Mouse (Mus musculus) spleen, postnatal 10 days (tissue): ENCODE measurements around the gene Tubb4a.

Experiments
- DNase-seq, 2 experiments: peaks; one replicate each; pipeline ENCODE4 v3.0.0; 2021 to 2022; ENCODE audit warnings: low spot score in 2 of 2

Tubb4a gene

GRCm38 (mm10) chr17:57102276-57102675, 14.7 kb upstream of the Tubb4a start:
- no peak for DNase-seq

GRCm38 (mm10) chr17:57099629-57100325, 12.2 kb upstream of the Tubb4a start:
- peak in 1 of 2 experiments; percentile 35 for DNase-seq

GRCm38 (mm10) chr17:57098321-57098720, 10.7 kb upstream of the Tubb4a start:
- no peak for DNase-seq

GRCm38 (mm10) chr17:57096623-57096920, 9.0 kb upstream of the Tubb4a start:
- DNase-seq: peak; percentile 80 to 89

DNA sequence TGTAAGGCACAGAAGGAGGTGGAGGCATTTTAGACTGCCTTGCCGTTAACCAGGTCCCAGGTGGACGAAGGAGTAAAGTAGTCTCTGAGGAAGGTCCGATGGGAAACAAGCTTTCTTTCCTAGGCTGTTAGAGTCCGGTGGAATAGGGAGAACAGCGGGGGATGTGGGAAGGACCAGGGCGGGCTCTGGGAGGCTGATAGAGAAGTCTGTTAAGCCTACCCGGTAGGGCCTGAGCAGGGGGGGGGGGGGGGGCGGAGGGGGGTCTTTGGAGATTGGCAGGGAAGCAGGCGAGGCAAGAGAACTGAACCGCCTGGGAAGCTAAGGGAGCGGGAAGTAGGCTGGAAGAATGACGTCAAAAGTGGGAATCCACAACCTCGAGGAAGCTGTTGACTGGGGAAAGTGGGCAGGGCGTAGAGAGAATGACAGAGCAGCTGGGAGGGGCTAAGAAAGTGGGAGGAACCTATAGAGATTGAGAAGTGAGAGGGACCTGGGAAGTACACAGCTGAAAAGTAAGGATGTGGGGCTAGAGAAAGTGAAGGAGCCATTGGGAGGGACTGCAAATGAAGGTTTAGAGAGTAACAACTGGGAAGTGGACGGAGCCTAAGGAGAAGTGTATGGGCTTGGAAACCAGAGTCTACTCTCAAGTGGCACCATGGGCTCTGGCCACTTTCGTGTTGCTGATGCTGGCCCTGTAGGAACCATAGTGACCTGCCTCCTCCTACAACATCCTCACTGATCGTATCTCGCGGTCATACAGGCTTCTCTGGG, 8.5 kb upstream of the Tubb4a start:
- DNase-seq: peak in 1 of 2 experiments; percentile 31

GRCm38 (mm10) chr17:57094222-57094621, 6.6 kb upstream of the Tubb4a start:
- DNase-seq: no peak

DNA sequence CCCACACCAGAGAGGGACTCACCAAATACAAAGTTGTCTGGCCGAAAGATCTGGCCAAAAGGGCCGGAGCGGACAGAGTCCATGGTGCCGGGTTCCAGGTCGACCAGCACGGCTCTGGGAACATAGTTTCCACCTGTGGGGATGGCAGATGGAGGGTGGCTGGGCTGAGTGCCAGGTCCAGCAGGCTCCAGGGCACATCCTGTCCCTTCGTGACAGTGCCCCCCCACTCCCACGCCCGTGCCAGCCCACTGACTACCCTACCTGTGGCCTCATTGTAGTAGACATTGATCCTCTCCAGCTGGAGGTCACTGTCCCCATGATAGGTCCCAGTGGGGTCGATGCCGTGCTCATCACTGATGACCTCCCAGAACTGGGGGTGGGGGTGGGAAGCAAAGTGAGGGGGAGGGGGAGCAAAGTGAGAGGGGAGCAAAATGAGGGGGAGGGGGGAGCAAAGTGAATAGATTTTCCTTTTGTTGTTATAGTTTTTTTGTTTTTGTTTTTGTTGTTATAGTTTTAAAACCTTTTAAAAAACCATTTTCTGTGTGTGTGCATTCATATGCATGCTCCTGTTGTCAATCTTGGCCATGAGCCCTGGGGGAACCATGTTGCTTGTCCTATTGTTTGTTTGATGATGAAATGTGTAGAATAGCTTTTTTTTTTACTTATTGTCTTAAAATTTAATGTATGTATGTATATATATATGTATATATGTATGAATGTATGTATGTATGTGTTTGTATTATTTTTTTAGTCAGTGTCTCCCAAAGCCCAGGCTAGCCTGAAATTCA, 1.4 kb downstream of the Tubb4a start:
- DNase-seq: no peak

DNA sequence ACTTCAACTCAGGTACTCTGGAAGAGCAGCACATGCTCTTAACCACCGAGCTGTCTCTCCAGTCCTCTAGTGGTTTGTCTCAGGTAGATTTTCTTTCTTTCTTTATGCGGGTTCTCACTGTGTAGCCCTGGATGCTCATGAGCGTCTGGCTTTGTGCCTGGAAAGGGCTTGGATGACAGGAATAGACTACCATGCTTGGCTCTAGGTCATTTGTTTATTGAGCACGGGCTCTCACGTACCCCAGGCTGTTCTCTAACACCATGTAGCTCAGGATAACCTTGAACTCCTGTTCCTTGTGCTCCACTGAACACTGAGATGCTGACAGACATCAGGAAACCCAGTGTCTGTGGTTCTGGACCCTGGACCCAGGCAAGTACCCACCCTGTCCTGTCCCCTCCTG, 5.1 kb downstream of the Tubb4a start:
- no peak for DNase-seq

- no peak for DNase-seq
These were observed 6.2 kb downstream of the Tubb4a start for GRCm38 (mm10) chr17:57081234-57081842.

DNA sequence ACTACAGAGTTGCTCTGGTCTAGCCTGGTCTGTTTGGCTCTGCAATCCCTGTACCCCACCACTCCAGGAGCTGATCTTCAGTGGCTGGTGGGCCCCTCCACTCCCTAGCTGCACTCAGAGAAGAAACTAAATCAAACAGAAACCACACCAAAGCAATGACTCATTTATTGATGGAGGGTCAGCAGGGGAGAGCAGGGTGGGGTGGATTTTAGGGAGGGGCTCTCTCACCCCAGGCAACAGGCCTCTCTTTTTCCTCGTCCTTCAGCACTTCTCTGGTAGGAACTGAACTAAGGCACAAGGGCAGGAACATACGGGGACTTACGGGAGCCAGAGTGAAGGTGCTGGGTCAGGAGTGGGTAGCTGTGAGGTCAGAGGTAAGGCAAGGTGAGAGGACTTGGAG, 7.7 kb downstream of the Tubb4a start:
- DNase-seq: no peak

GRCm38 (mm10) chr17:57078336-57078735, 9.2 kb downstream of the Tubb4a start, which contains the start of gene Dennd1c:
Gene Dennd1c, minus strand, starts transcription at chr17:57078514.
- peak; percentile 40 to 66 for DNase-seq

DNA sequence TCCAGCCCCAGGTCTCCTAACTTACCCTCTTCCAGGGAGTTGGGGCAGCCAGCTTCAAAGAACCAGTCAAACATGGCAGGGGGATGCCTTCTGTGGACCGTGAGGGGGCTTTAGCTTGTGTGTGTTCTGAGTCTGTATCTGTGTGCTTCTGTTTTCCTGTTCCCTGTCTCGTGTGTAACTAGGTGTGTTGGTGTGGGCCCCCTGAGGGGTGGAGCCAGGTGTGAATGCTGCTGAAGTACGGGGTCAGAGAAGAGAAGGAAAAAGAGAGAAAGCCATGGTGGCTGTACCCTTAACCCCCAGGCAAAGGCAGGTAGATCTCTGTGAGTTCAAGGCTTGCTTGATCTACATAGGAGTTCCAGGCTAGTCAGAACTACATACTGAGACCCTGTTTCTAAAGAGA, 10.7 kb downstream of the Tubb4a start:
- no peak for DNase-seq

- peak in 1 of 2 experiments; percentile 29 for DNase-seq
These were observed 16.9 kb downstream of the Tubb4a start for GRCm38 (mm10) chr17:57070699-57071098.

GRCm38 (mm10) chr17:57070272-57070671, 17.3 kb downstream of the Tubb4a start:
- no peak for DNase-seq

DNA sequence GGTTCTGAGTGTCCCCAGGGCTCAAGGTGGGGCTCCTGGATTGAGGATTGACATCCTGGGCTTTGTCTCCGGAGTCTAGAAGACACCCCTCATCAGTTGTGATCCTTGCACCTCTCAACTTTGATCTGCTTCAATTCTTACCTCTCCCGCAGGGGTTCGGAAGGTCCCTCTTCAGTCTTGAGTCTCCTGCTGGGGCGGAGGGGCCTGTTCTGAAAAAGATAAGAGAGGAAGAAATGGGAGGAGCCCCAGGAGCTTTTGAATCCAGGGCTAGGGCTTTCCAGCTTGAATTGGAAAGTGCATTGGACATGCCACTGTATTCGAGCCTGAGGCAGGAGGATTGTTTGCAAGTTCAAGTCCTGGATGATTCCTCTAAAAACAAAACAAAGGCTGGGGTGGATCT, 20.7 kb downstream of the Tubb4a start:
- no peak for DNase-seq

- DNase-seq: no peak
These were observed 24.6 kb downstream of the Tubb4a start for GRCm38 (mm10) chr17:57063031-57063430.

DNA sequence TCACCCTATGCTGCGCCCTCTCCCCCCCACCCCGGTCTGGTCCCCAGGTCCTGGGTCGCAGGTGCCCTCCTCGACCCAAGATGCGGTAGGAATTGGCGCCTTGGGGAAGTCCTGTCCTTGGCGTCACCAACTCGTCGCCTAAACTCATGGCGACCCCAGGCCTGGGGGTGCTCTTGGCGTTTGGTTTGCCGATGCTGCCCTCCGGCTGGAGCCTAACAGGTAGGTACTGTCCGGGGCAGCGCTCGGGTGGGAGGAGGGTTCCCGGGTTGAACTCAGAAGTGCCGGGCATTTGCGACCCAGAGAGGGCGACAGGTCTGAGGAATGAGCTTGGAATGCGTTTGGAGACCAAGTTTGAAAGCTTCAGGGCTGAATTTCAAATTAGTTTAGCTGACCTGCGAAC, 25.0 kb downstream of the Tubb4a start:
- no peak for DNase-seq

DNA sequence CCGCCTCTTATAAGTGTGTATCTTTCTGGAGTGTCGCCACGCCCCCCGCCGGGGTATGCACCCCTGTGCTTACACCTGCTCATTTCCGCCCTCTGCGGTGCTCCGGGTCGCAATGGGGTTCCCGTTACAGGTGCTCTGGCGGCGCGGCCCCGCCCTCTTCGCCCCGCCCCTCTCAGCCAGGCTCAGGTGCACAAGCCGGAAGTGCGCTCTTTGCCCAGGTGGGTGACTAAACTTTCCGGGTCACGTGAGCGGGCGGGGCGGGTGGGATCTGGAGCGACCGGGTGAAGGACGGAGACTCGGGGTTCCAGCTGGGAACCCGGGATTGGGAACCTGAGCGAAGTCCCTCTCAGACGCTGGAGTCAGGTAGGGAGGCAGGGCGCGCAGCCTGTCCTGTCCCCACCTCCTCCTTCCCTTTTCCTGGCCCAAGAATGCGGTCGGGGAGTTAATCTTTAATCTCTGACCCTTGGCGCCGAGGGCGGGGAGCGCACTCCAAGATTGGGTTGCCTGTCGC, 25.5 kb downstream of the Tubb4a start:
- peak in 1 of 2 experiments; percentile 39 for DNase-seq

GRCm38 (mm10) chr17:57061069-57061468, 26.5 kb downstream of the Tubb4a start:
- DNase-seq: no peak

GRCm38 (mm10) chr17:57060231-57060801, 27.3 kb downstream of the Tubb4a start:
- peak; percentile 94 for DNase-seq

- DNase-seq: peak; percentile 31 to 68
These were observed 28.1 kb downstream of the Tubb4a start, which contains the start of gene Slc25a23 for GRCm38 (mm10) chr17:57059486-57059977. Gene Slc25a23, minus strand, starts transcription at chr17:57059863.
